Mouse (Mus musculus) megakaryocyte, embryonic 14.5 days (primary cell): ENCODE measurements around the gene Egfl7. TPM values are rescaled to one million over a fixed set of nuclear protein-coding genes. Genes with fewer than 3 reads are reported as not detected.

Source experiments
- H3K27me3 ChIP-seq: replicated peaks from 2 replicates; pipeline ENCODE3; 2012; ENCODE audit warnings: inconsistent platforms
- H3K36me3 ChIP-seq: replicated peaks from 2 replicates; pipeline ENCODE3; 2012; ENCODE audit warnings: low read length, inconsistent platforms, mixed read lengths
- H3K4me1 ChIP-seq: 2 replicates; pipeline ENCODE4 v1.6.1; 2012; ENCODE audit warnings: inconsistent platforms
- H3K4me3 ChIP-seq: replicated peaks from 2 replicates; pipeline ENCODE3; 2012; ENCODE audit warnings: moderate library complexity, mild to moderate bottlenecking, inconsistent platforms
- H3K9me3 ChIP-seq: 2 replicates; pipeline ENCODE4 v1.6.1; 2012; ENCODE audit warnings: inconsistent platforms
- FLI1 ChIP-seq: IDR thresholded peaks from 2 replicates; pipeline ENCODE4 v1.6.1; 2012; ENCODE audit warnings: low read length, inconsistent platforms, mixed read lengths
- GATA1 ChIP-seq: IDR thresholded peaks from 3 replicates; pipeline ENCODE4 v1.6.1; 2012; ENCODE audit warnings: mixed read lengths, low read length, inconsistent platforms, borderline replicate concordance
- polyA plus RNA-seq: library from polyadenylated mRNA; stranded (reverse); fragments of >175 nt; gene quantifications from 2 replicates; pipeline ENCODE4 v1.2.3, GENCODE M21; 2012; ENCODE audit warnings: low replicate concordance; ENCODE audit not compliant: insufficient read depth

The Egfl7 gene
- polyA plus RNA-seq, 1 experiment, result 90.5 TPM

GRCm38 (mm10) chr2:26617928-26618327, 38.1 kb downstream of the Egfl7 start:
- Histone ChIP-seq H3K9me3 (peaks cover 3% of the 10 kb centered on the region; the same call in 1 of the 2 replicates), H3K36me3 (no peaks in the 10 kb centered on the region), H3K27me3 (peaks cover 36% of the 10 kb centered on the region), H3K4me3 (no peak overlapping the region), H3K4me1 (peaks cover 42% of the 10 kb centered on the region)
- no peak for TF ChIP-seq FLI1
- no peak for TF ChIP-seq GATA1

GRCm38 (mm10) chr2:26621246-26621645, 41.4 kb downstream of the Egfl7 start:
- TF ChIP-seq GATA1 (no peak), FLI1 (no peak)
- Histone ChIP-seq H3K4me3 (no peak overlapping the region), H3K9me3 (peaks cover 3% of the 10 kb centered on the region; the same call in 1 of the 2 replicates), H3K27me3 (peaks cover 26% of the 10 kb centered on the region), H3K36me3 (no peaks in the 10 kb centered on the region), H3K4me1 (peaks cover 35% of the 10 kb centered on the region)

GRCm38 (mm10) chr2:26622984-26623383, 43.2 kb downstream of the Egfl7 start:
- H3K9me3 ChIP-seq, result no peaks in the 10 kb centered on the region
- H3K27me3 ChIP-seq, result peaks cover 28% of the 10 kb centered on the region
- TF ChIP-seq GATA1 (no peak), FLI1 (no peak)
- H3K36me3 ChIP-seq, result no peaks in the 10 kb centered on the region
- H3K4me3 ChIP-seq, result peak overlapping the region; percentile 39
- peaks cover 33% of the 10 kb centered on the region for H3K4me1 ChIP-seq

- peaks cover 35% of the 10 kb centered on the region for H3K27me3 ChIP-seq
- no peaks in the 10 kb centered on the region for H3K36me3 ChIP-seq
- H3K9me3 ChIP-seq, result no peaks in the 10 kb centered on the region
- TF ChIP-seq GATA1 (no peak), FLI1 (no peak)
- peak overlapping the region; percentile 25 for H3K4me3 ChIP-seq
- H3K4me1 ChIP-seq, result peaks cover 42% of the 10 kb centered on the region
These were observed 45.6 kb downstream of the Egfl7 start for GRCm38 (mm10) chr2:26625419-26625818.

- peaks cover 42% of the 10 kb centered on the region for H3K4me1 ChIP-seq
- H3K36me3 ChIP-seq, result no peaks in the 10 kb centered on the region
- TF ChIP-seq FLI1 (no peak), GATA1 (no peak)
- H3K4me3 ChIP-seq, result no peak overlapping the region
- no peaks in the 10 kb centered on the region for H3K9me3 ChIP-seq
- H3K27me3 ChIP-seq, result peaks cover 37% of the 10 kb centered on the region
These were observed 46.3 kb downstream of the Egfl7 start for GRCm38 (mm10) chr2:26626081-26626480.

- peaks cover 8% of the 10 kb centered on the region for H3K36me3 ChIP-seq
- H3K9me3 ChIP-seq, result no peaks in the 10 kb centered on the region
- H3K4me1 ChIP-seq, result peaks cover 32% of the 10 kb centered on the region
- H3K4me3 ChIP-seq, result peak within 1 kb of the TSS; percentile 93
- peaks cover 37% of the 10 kb centered on the region for H3K27me3 ChIP-seq
- TF ChIP-seq FLI1 (no peak), GATA1 (no peak)
These were observed 48.3 kb downstream of the Egfl7 start, which contains the start of gene Fam69b for GRCm38 (mm10) chr2:26627921-26628739. Fam69b (plus strand) TSS chr2:26628457.

GRCm38 (mm10) chr2:26628792-26629437, 49.1 kb downstream of the Egfl7 start:
- Histone ChIP-seq H3K4me3 (peak overlapping the region; percentile 93), H3K36me3 (peaks cover 16% of the 10 kb centered on the region), H3K4me1 (peaks cover 37% of the 10 kb centered on the region), H3K27me3 (peaks cover 37% of the 10 kb centered on the region), H3K9me3 (no peaks in the 10 kb centered on the region)
- no peak for TF ChIP-seq GATA1
- no peak for TF ChIP-seq FLI1

- Histone ChIP-seq H3K27me3 (peaks cover 32% of the 10 kb centered on the region), H3K4me3 (no peak overlapping the region), H3K4me1 (peaks cover 59% of the 10 kb centered on the region), H3K9me3 (no peaks in the 10 kb centered on the region), H3K36me3 (peaks cover 54% of the 10 kb centered on the region)
- TF ChIP-seq FLI1, result no peak
- TF ChIP-seq GATA1, result no peak
These were observed 53.0 kb downstream of the Egfl7 start for GRCm38 (mm10) chr2:26632541-26633395.

- Histone ChIP-seq H3K36me3 (peaks cover 66% of the 10 kb centered on the region), H3K27me3 (peaks cover 20% of the 10 kb centered on the region)
These were observed 54.2 kb downstream of the Egfl7 start for GRCm38 (mm10) chr2:26633953-26634530.

More at GRCm38 (mm10) chr2:26633953-26634530, 54.2 kb downstream of the Egfl7 start:
- TF ChIP-seq GATA1 (no peak), FLI1 (no peak)
- no peaks in the 10 kb centered on the region for H3K9me3 ChIP-seq
- H3K4me1 ChIP-seq, result peaks cover 59% of the 10 kb centered on the region
- H3K4me3 ChIP-seq, result no peak overlapping the region
